Mouse (Mus musculus): ENCODE results near the gene Il12rb1. TPM values are rescaled to one million over a fixed set of nuclear protein-coding genes. Genes with fewer than 3 reads are reported as not detected.
"Not testable (repeated sequence)": the region's sequence is repeated elsewhere in the genome, so short reads cannot be mapped to it uniquely, and the experiment has no call there.

The Il12rb1 gene
- polyA plus RNA-seq, 1 experiment from 2014 or later, result not detected

DNA sequence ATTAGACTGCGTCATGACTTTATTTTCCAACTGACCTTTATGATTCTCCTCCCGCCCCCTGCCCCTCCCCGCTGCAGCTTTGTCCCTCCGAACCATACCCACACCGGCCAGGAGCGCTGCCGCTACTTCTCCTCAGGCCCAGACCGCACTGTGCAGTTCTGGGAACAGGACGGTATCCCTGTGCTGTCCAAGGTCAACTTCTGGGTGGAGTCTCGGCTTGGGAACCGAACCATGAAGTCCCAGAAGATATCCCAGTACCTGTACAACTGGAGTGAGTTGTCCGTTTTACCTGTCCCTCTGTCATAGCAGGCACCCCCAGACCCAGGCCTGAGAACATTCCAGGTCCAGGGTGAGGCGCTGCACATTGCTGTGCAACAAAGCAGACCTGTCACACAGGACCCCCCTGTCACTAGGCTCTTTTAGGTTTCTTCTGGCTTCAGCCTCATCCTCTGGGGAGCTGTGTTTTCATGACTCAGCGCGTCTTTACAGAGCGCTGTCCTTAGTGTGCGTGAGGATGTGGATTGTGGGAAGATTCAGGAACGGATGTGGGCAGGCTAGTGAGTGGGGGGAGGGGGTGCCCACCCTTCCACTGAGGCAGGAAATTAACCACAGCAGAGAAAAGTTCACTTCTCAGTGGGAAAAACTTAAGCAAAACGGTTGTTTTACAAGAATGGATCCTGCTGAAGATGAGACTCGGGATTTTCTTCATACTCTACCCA, 2.9 kb downstream of the Il12rb1 start:
- H3K27me3 ChIP-seq (ENCODE audit: control insufficient read depth, insufficient read depth, low read length), result peaks cover 10% of the 10 kb centered on the region; the same call in 1 of the 2 replicates
- no peak overlapping the region for H3K4me3 ChIP-seq (ENCODE audit: low read depth, low read length)
- 78% methylated on average over 20 of the region's 20 CpGs for WGBS
- no peak overlapping the region for H3K27ac ChIP-seq (ENCODE audit: low read depth, low read length)
- no peak for DNase-seq (ENCODE audit: low spot score)
- ATAC-seq (ENCODE audit: insufficient read depth, low FRiP score, low TSS enrichment), result no peak
- H3K9me3 ChIP-seq (ENCODE audit: control insufficient read depth, low read length), result no peaks in the 10 kb centered on the region
- H3K4me1 ChIP-seq (ENCODE audit: control insufficient read depth, insufficient read depth, low read length), result no peaks in the 10 kb centered on the region
- no peak overlapping the region for H3K9ac ChIP-seq (ENCODE audit: low read length)
- H3K36me3 ChIP-seq (ENCODE audit: control insufficient read depth, insufficient read depth, low read length), result no peaks in the 10 kb centered on the region
- H3K4me2 ChIP-seq (ENCODE audit: low read depth), result no peak overlapping the region

GRCm38 (mm10) chr8:70812055-70812454, 3.8 kb downstream of the Il12rb1 start:
- Histone ChIP-seq H3K27ac (ENCODE audit: low read depth, low read length) (no peak overlapping the region), H3K36me3 (ENCODE audit: control insufficient read depth, insufficient read depth, low read length) (no peaks in the 10 kb centered on the region), H3K27me3 (ENCODE audit: control insufficient read depth, insufficient read depth, low read length) (peaks cover 14% of the 10 kb centered on the region), H3K4me3 (ENCODE audit: low read depth, low read length) (no peak overlapping the region), H3K4me2 (ENCODE audit: low read depth) (no peak overlapping the region), H3K4me1 (ENCODE audit: control insufficient read depth, insufficient read depth, low read length) (no peaks in the 10 kb centered on the region), H3K9ac (ENCODE audit: low read length) (no peak overlapping the region), H3K9me3 (ENCODE audit: control insufficient read depth, low read length) (no peaks in the 10 kb centered on the region)
- 30% methylated on average over 4 of the region's 4 CpGs for WGBS
- DNase-seq (ENCODE audit: low spot score), result no peak
- ATAC-seq (ENCODE audit: insufficient read depth, low FRiP score, low TSS enrichment), result no peak

GRCm38 (mm10) chr8:70812885-70813284, 4.6 kb downstream of the Il12rb1 start:
- H3K27me3 ChIP-seq (ENCODE audit: control insufficient read depth, insufficient read depth, low read length), result peaks cover 18% of the 10 kb centered on the region
- H3K27ac ChIP-seq (ENCODE audit: low read depth, low read length), result no peak overlapping the region
- WGBS, result 68% methylated on average over 4 of the region's 4 CpGs
- DNase-seq (ENCODE audit: low spot score) (no peak), ATAC-seq (ENCODE audit: insufficient read depth, low FRiP score, low TSS enrichment) (no peak)
- no peak overlapping the region for H3K9ac ChIP-seq (ENCODE audit: low read length)
- no peak overlapping the region for H3K4me3 ChIP-seq (ENCODE audit: low read depth, low read length)
- no peaks in the 10 kb centered on the region for H3K9me3 ChIP-seq (ENCODE audit: control insufficient read depth, low read length)
- no peaks in the 10 kb centered on the region for H3K36me3 ChIP-seq (ENCODE audit: control insufficient read depth, insufficient read depth, low read length)
- H3K4me1 ChIP-seq (ENCODE audit: control insufficient read depth, insufficient read depth, low read length), result no peaks in the 10 kb centered on the region
- no peak overlapping the region for H3K4me2 ChIP-seq (ENCODE audit: low read depth)

DNA sequence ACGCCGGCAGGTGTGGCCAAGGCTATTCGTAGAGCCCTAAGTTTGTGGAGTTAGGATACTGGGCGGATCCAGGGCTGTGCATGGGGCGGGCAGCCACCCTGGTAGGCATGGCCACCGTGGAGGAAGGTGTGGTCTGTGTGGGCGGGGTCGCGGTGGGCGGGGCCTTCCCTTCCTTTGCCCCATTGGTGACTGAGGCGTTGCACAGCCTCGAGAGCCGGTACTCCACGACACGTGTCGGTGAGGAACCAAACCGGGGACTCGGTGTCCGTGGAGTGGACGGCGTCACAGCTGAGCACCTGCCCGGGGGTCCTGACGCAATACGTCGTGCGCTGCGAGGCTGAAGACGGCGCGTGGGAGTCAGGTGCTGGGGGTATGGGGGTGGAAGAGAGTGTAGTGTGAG, 8.4 kb downstream of the Il12rb1 start:
- DNase-seq (ENCODE audit: low spot score) (no peak), ATAC-seq (ENCODE audit: insufficient read depth, low FRiP score, low TSS enrichment) (no peak)
- Histone ChIP-seq H3K4me2 (ENCODE audit: low read depth) (no peak overlapping the region), H3K9ac (ENCODE audit: low read length) (no peak overlapping the region), H3K27me3 (ENCODE audit: control insufficient read depth, insufficient read depth, low read length) (peaks cover 21% of the 10 kb centered on the region), H3K4me1 (ENCODE audit: control insufficient read depth, insufficient read depth, low read length) (no peaks in the 10 kb centered on the region), H3K9me3 (ENCODE audit: control insufficient read depth, low read length) (no peaks in the 10 kb centered on the region), H3K36me3 (ENCODE audit: control insufficient read depth, insufficient read depth, low read length) (no peaks in the 10 kb centered on the region), H3K4me3 (ENCODE audit: low read depth, low read length) (no peak overlapping the region), H3K27ac (ENCODE audit: low read depth, low read length) (no peak overlapping the region)
- WGBS, result 11% methylated on average over 30 of the region's 30 CpGs

DNA sequence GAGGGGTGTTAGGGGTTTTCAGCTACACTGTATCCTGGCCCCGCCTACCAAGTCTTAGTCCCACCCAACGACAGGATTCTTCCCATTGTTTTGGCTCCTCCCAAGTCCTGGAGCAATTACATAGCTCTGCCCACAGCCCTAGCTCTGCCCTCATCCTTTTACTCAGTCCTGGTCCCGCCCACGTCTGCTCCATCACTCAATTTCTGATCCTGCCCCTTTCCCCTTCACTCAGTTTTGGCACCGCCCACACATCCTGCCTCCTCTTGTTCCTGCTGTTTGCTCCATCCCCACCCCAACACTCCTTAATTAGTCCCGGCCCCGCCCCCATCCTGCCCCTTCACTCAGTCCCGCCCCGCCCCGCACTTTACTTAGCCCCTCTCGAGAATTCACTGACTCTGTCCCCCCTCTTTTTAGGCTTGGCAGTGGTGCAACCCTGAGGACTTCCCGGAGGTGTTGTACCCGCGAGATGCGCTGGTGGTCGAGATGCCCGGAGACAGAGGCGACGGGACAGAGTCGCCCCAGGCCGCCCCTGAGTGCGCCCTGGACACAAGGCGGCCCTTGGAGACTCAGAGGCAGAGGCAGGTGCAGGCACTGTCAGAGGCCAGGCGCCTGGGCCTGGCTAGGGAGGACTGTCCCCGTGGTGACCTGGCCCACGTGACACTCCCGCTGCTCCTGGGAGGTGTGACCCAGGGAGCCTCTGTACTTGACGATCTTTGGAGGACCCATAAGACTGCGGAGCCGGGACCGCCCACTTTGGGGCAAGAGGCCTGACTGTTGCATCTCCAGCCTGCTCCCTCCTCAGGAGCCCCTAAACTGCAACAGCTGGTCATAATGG, 12.1 kb downstream of the Il12rb1 start:
- peak overlapping the region; percentile 29; the same call in 1 of the 2 replicates for H3K4me2 ChIP-seq (ENCODE audit: low read depth)

DNA sequence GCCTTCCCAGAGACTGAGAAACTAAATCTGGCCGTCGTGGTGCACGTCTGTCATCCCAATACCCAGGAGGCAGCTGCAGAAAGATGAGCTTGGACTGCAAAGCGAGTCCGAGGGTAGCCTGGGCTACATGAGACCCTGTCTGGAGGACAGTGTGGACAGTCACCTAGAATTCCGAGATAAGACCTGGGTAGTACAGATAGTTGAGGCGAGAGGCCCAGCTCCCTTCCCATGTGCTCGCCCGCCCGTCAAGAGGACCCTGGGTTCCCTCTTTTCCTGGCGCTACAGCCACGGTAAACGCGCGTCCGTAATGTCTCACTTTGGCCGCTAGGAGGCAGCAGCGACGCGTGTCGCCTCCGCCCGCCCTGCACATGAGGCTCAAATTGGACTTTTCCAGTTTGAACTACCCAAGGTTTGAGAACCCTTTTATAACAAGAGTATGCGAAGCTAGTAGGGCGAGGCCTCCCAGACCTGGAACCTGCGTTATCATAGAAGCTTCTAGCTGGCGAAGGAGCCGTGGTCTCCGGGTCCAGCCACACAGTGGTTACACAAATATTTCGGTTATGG, 13.2 kb downstream of the Il12rb1 start:
- Histone ChIP-seq H3K4me2 (ENCODE audit: low read depth) (no peak overlapping the region), H3K27ac (ENCODE audit: low read depth, low read length) (no peak overlapping the region), H3K9me3 (ENCODE audit: control insufficient read depth, low read length) (no peaks in the 10 kb centered on the region), H3K36me3 (ENCODE audit: control insufficient read depth, insufficient read depth, low read length) (no peaks in the 10 kb centered on the region), H3K27me3 (ENCODE audit: control insufficient read depth, insufficient read depth, low read length) (peaks cover 11% of the 10 kb centered on the region), H3K9ac (ENCODE audit: low read length) (no peak overlapping the region), H3K4me1 (ENCODE audit: control insufficient read depth, insufficient read depth, low read length) (no peaks in the 10 kb centered on the region), H3K4me3 (ENCODE audit: low read depth, low read length) (no peak overlapping the region)
- DNase-seq (ENCODE audit: low spot score) (peak; percentile 83), ATAC-seq (ENCODE audit: insufficient read depth, low FRiP score, low TSS enrichment) (0 out of 2 replicates have a peak, but pooled peaks have one; percentile 13)
- 17% methylated on average over 30 of the region's 30 CpGs for WGBS

More for the DNA sequence above, 12.1 kb downstream of the Il12rb1 start:
- H3K9ac ChIP-seq (ENCODE audit: low read length), result no peak overlapping the region
- no peak overlapping the region for H3K27ac ChIP-seq (ENCODE audit: low read depth, low read length)
- DNase-seq (ENCODE audit: low spot score), result peak; percentile 78
- 2% methylated on average over 31 of the region's 31 CpGs for WGBS
- H3K4me1 ChIP-seq (ENCODE audit: control insufficient read depth, insufficient read depth, low read length), result no peaks in the 10 kb centered on the region
- H3K27me3 ChIP-seq (ENCODE audit: control insufficient read depth, insufficient read depth, low read length), result peaks cover 21% of the 10 kb centered on the region
- peak; percentile 73 for ATAC-seq (ENCODE audit: insufficient read depth, low FRiP score, low TSS enrichment)
- H3K36me3 ChIP-seq (ENCODE audit: control insufficient read depth, insufficient read depth, low read length), result no peaks in the 10 kb centered on the region
- H3K4me3 ChIP-seq (ENCODE audit: low read depth, low read length), result peak overlapping the region; percentile 15; the same call in 1 of the 2 replicates
- H3K9me3 ChIP-seq (ENCODE audit: control insufficient read depth, low read length), result no peaks in the 10 kb centered on the region

GRCm38 (mm10) chr8:70821992-70822391, 13.7 kb downstream of the Il12rb1 start:
- Histone ChIP-seq H3K9ac (ENCODE audit: low read length) (no peak overlapping the region), H3K4me3 (ENCODE audit: low read depth, low read length) (no peak overlapping the region), H3K4me1 (ENCODE audit: control insufficient read depth, insufficient read depth, low read length) (no peaks in the 10 kb centered on the region), H3K9me3 (ENCODE audit: control insufficient read depth, low read length) (0 out of 2 replicates have a peak, but pooled peaks cover 2% of the 10 kb centered on the region), H3K4me2 (ENCODE audit: low read depth) (no peak overlapping the region), H3K27ac (ENCODE audit: low read depth, low read length) (no peak overlapping the region), H3K27me3 (ENCODE audit: control insufficient read depth, insufficient read depth, low read length) (peaks cover 7% of the 10 kb centered on the region; the same call in 1 of the 2 replicates), H3K36me3 (ENCODE audit: control insufficient read depth, insufficient read depth, low read length) (no peaks in the 10 kb centered on the region)
- DNase-seq (ENCODE audit: low spot score), result no peak
- 48% methylated on average over 11 of the region's 11 CpGs for WGBS
- no peak for ATAC-seq (ENCODE audit: insufficient read depth, low FRiP score, low TSS enrichment)

GRCm38 (mm10) chr8:70822594-70822993, 14.3 kb downstream of the Il12rb1 start:
- not testable (repeated sequence) for H3K27ac ChIP-seq (ENCODE audit: low read depth, low read length); DNase-seq (ENCODE audit: low spot score); H3K9ac ChIP-seq (ENCODE audit: low read length); H3K4me1 ChIP-seq (ENCODE audit: control insufficient read depth, insufficient read depth, low read length); H3K4me2 ChIP-seq (ENCODE audit: low read depth); H3K9me3 ChIP-seq (ENCODE audit: control insufficient read depth, low read length); H3K27me3 ChIP-seq (ENCODE audit: control insufficient read depth, insufficient read depth, low read length); H3K4me3 ChIP-seq (ENCODE audit: low read depth, low read length); ATAC-seq (ENCODE audit: insufficient read depth, low FRiP score, low TSS enrichment); H3K36me3 ChIP-seq (ENCODE audit: control insufficient read depth, insufficient read depth, low read length)
- WGBS, result 85% methylated on average over 3 of the region's 3 CpGs
